Mouse (Mus musculus): Measurements from ENCODE around the gene Zdhhc14. TPM values are rescaled to one million over a fixed set of nuclear protein-coding genes. Genes with fewer than 3 reads are reported as not detected.

Zdhhc14 gene
- polyA plus RNA-seq, 1 experiment from 2014 or later = 5.0 TPM

- Histone ChIP-seq H3K4me3 (ENCODE audit: low read length) (no peak overlapping the region), H3K27ac (ENCODE audit: low read depth, low read length) (no peak overlapping the region; the same call in 1 of the 2 replicates), H3K9me3 (ENCODE audit: control insufficient read depth, low read length) (no peaks in the 10 kb centered on the region), H3K36me3 (ENCODE audit: control insufficient read depth, insufficient read depth, low read length) (no peaks in the 10 kb centered on the region), H3K9ac (ENCODE audit: low read depth, low read length) (no peak overlapping the region), H3K27me3 (replicated peaks; ENCODE audit: control insufficient read depth, insufficient read depth, low read length) (no peaks in the 10 kb centered on the region), H3K4me1 (ENCODE audit: control insufficient read depth, insufficient read depth, low read depth, low read length) (peaks cover 3% of the 10 kb centered on the region), H3K4me2 (ENCODE audit: low read length) (no peak overlapping the region)
- 57% methylated on average over 5 of the region's 5 CpGs for WGBS
- 0 out of 2 replicates have a peak, but pooled peaks have one; percentile 17 for ATAC-seq
Measured at GRCm38 (mm10) chr17:5544065-5544464, 51.7 kb downstream of the Zdhhc14 start.

GRCm38 (mm10) chr17:5545065-5545464, 52.7 kb downstream of the Zdhhc14 start:
- H3K9ac ChIP-seq (ENCODE audit: low read depth, low read length) = no peak overlapping the region
- no peak overlapping the region for H3K27ac ChIP-seq (ENCODE audit: low read depth, low read length)
- H3K4me3 ChIP-seq (ENCODE audit: low read length) = no peak overlapping the region
- 96% methylated on average over 2 of the region's 2 CpGs for WGBS
- H3K36me3 ChIP-seq (ENCODE audit: control insufficient read depth, insufficient read depth, low read length) = no peaks in the 10 kb centered on the region
- no peaks in the 10 kb centered on the region for H3K27me3 ChIP-seq (replicated peaks; ENCODE audit: control insufficient read depth, insufficient read depth, low read length)
- no peak for ATAC-seq
- H3K4me2 ChIP-seq (ENCODE audit: low read length) = no peak overlapping the region
- no peaks in the 10 kb centered on the region for H3K9me3 ChIP-seq (ENCODE audit: control insufficient read depth, low read length)
- H3K4me1 ChIP-seq (ENCODE audit: control insufficient read depth, insufficient read depth, low read depth, low read length) = peaks cover 3% of the 10 kb centered on the region

DNA sequence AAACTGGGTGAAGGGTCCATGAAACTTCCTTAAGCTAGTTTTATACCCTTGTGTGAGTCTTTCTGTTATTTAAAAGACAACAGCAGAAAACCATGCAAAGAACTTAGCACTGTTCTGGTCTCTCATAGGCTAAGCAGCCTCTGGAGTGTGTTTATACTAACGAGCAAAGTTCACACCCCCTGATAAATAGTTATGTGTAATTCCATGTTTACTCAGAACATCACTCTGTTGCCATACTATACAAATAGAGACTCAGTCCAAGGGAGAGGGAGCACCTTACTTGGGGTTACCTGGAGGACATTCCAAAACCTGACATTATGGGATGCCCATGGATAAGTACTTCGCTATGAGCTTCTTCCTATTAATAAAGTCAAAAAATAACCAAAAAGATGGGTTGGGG, 56.2 kb downstream of the Zdhhc14 start:
- H3K4me3 ChIP-seq (ENCODE audit: low read length) = no peak overlapping the region
- H3K36me3 ChIP-seq (ENCODE audit: control insufficient read depth, insufficient read depth, low read length) = no peaks in the 10 kb centered on the region
- no peak overlapping the region for H3K9ac ChIP-seq (ENCODE audit: low read depth, low read length)
- no peak for ATAC-seq
- H3K4me1 ChIP-seq (ENCODE audit: control insufficient read depth, insufficient read depth, low read depth, low read length) = peaks cover 3% of the 10 kb centered on the region
- no peaks in the 10 kb centered on the region for H3K9me3 ChIP-seq (ENCODE audit: control insufficient read depth, low read length)
- WGBS = 89% methylated on average over 2 of the region's 2 CpGs
- no peak overlapping the region for H3K27ac ChIP-seq (ENCODE audit: low read depth, low read length)
- H3K4me2 ChIP-seq (ENCODE audit: low read length) = no peak overlapping the region
- H3K27me3 ChIP-seq (replicated peaks; ENCODE audit: control insufficient read depth, insufficient read depth, low read length) = no peaks in the 10 kb centered on the region

DNA sequence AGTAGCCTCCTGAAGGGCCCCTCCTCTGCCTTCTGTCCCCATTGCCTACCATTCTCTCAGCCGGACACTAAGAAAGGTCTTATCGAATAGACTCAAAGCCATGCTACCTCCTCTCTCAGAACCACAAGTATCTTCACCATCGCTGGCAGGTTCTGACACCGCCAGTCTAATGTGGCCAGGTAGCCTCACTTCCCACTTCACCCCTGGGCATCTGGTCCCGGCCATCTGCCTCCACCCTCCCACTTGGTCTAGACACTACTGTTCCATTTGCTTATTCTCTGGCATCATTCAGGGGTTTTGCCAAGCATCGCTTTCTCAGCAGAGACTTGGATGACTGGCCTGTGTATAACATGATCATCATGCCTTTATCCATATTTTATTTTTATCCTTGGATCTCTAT, 57.1 kb downstream of the Zdhhc14 start:
- WGBS = 95% methylated on average over 6 of the region's 6 CpGs
- no peak for ATAC-seq

DNA sequence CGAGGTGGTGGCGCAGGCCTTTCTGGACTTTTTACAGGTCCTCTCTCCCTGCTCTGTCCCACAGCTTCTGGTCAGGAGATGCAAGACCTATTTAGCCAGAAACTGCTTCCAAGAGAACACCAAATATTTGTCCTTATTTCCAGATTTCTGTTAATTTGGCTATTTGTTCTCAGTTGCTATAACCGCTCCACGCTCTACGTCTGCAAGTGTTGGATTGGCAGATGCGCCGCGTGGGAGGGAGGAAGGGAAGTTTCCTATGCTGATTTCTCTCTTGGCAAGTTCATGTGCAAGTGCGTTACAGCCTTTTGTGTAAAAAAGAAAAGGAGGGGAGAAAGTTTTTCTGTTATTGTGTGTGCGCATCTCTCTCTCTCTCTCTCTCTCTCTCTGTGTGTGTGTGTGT, 58.1 kb downstream of the Zdhhc14 start:
- Histone ChIP-seq H3K4me2 (ENCODE audit: low read length) (no peak overlapping the region), H3K36me3 (ENCODE audit: control insufficient read depth, insufficient read depth, low read length) (no peaks in the 10 kb centered on the region), H3K9me3 (ENCODE audit: control insufficient read depth, low read length) (no peaks in the 10 kb centered on the region), H3K9ac (ENCODE audit: low read depth, low read length) (no peak overlapping the region), H3K27me3 (replicated peaks; ENCODE audit: control insufficient read depth, insufficient read depth, low read length) (no peaks in the 10 kb centered on the region), H3K4me3 (ENCODE audit: low read length) (no peak overlapping the region), H3K27ac (ENCODE audit: low read depth, low read length) (no peak overlapping the region), H3K4me1 (ENCODE audit: control insufficient read depth, insufficient read depth, low read depth, low read length) (no peaks in the 10 kb centered on the region)
- no peak for ATAC-seq
- 80% methylated on average over 10 of the region's 10 CpGs for WGBS

More for the DNA sequence above, 57.1 kb downstream of the Zdhhc14 start:
- H3K27ac ChIP-seq (ENCODE audit: low read depth, low read length) = no peak overlapping the region
- no peaks in the 10 kb centered on the region for H3K4me1 ChIP-seq (ENCODE audit: control insufficient read depth, insufficient read depth, low read depth, low read length)
- H3K9ac ChIP-seq (ENCODE audit: low read depth, low read length) = no peak overlapping the region
- no peaks in the 10 kb centered on the region for H3K36me3 ChIP-seq (ENCODE audit: control insufficient read depth, insufficient read depth, low read length)
- H3K4me3 ChIP-seq (ENCODE audit: low read length) = no peak overlapping the region
- H3K4me2 ChIP-seq (ENCODE audit: low read length) = no peak overlapping the region
- no peaks in the 10 kb centered on the region for H3K9me3 ChIP-seq (ENCODE audit: control insufficient read depth, low read length)
- H3K27me3 ChIP-seq (replicated peaks; ENCODE audit: control insufficient read depth, insufficient read depth, low read length) = no peaks in the 10 kb centered on the region

DNA sequence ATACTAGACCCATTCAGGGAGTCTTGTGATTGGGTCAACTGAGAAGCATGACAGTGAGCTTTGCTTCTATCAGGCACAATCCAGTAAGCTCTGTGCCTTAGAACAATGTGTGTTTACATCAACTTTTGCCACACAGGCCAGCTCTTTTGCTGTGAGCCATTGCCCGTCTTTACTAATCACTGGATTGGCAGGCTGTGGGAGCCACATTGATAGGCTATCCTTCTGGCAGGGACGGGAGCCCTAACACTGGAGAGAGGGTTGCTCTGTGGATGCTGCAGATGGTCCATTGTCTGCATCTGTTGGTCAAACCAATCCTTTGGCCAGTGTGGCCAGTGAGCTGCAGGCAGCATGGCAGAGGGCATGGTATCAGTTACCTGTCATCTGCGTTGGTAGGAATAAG, 58.8 kb downstream of the Zdhhc14 start:
- H3K27ac ChIP-seq (ENCODE audit: low read depth, low read length) = no peak overlapping the region
- H3K4me3 ChIP-seq (ENCODE audit: low read length) = no peak overlapping the region
- no peaks in the 10 kb centered on the region for H3K4me1 ChIP-seq (ENCODE audit: control insufficient read depth, insufficient read depth, low read depth, low read length)
- no peak overlapping the region for H3K4me2 ChIP-seq (ENCODE audit: low read length)
- no peak for ATAC-seq
- H3K9ac ChIP-seq (ENCODE audit: low read depth, low read length) = no peak overlapping the region
- 75% methylated on average over 3 of the region's 3 CpGs for WGBS
- H3K9me3 ChIP-seq (ENCODE audit: control insufficient read depth, low read length) = no peaks in the 10 kb centered on the region
- no peaks in the 10 kb centered on the region for H3K27me3 ChIP-seq (replicated peaks; ENCODE audit: control insufficient read depth, insufficient read depth, low read length)
- H3K36me3 ChIP-seq (ENCODE audit: control insufficient read depth, insufficient read depth, low read length) = no peaks in the 10 kb centered on the region

GRCm38 (mm10) chr17:5552036-5552760, 59.8 kb downstream of the Zdhhc14 start:
- H3K9me3 ChIP-seq (ENCODE audit: control insufficient read depth, low read length) = no peaks in the 10 kb centered on the region
- no peak overlapping the region for H3K27ac ChIP-seq (ENCODE audit: low read depth, low read length)
- no peak overlapping the region for H3K4me3 ChIP-seq (ENCODE audit: low read length)
- H3K36me3 ChIP-seq (ENCODE audit: control insufficient read depth, insufficient read depth, low read length) = no peaks in the 10 kb centered on the region
- no peaks in the 10 kb centered on the region for H3K4me1 ChIP-seq (ENCODE audit: control insufficient read depth, insufficient read depth, low read depth, low read length)
- no peak for ATAC-seq
- 74% methylated on average over 14 of the region's 14 CpGs for WGBS
- H3K9ac ChIP-seq (ENCODE audit: low read depth, low read length) = no peak overlapping the region
- H3K4me2 ChIP-seq (ENCODE audit: low read length) = no peak overlapping the region
- no peaks in the 10 kb centered on the region for H3K27me3 ChIP-seq (replicated peaks; ENCODE audit: control insufficient read depth, insufficient read depth, low read length)

- Histone ChIP-seq H3K4me1 (ENCODE audit: control insufficient read depth, insufficient read depth, low read depth, low read length) (no peaks in the 10 kb centered on the region), H3K36me3 (ENCODE audit: control insufficient read depth, insufficient read depth, low read length) (no peaks in the 10 kb centered on the region), H3K27me3 (replicated peaks; ENCODE audit: control insufficient read depth, insufficient read depth, low read length) (no peaks in the 10 kb centered on the region), H3K9ac (ENCODE audit: low read depth, low read length) (no peak overlapping the region), H3K27ac (ENCODE audit: low read depth, low read length) (no peak overlapping the region), H3K4me3 (ENCODE audit: low read length) (no peak overlapping the region), H3K4me2 (ENCODE audit: low read length) (no peak overlapping the region), H3K9me3 (ENCODE audit: control insufficient read depth, low read length) (no peaks in the 10 kb centered on the region)
- 68% methylated on average over 5 of the region's 5 CpGs for WGBS
- no peak for ATAC-seq
Measured at GRCm38 (mm10) chr17:5553556-5553955, 61.2 kb downstream of the Zdhhc14 start.

GRCm38 (mm10) chr17:5554573-5554972, 62.2 kb downstream of the Zdhhc14 start:
- H3K9me3 ChIP-seq (ENCODE audit: control insufficient read depth, low read length) = no peaks in the 10 kb centered on the region
- H3K4me1 ChIP-seq (ENCODE audit: control insufficient read depth, insufficient read depth, low read depth, low read length) = no peaks in the 10 kb centered on the region
- no peak overlapping the region for H3K4me3 ChIP-seq (ENCODE audit: low read length)
- no peaks in the 10 kb centered on the region for H3K36me3 ChIP-seq (ENCODE audit: control insufficient read depth, insufficient read depth, low read length)
- H3K9ac ChIP-seq (ENCODE audit: low read depth, low read length) = no peak overlapping the region
- 92% methylated on average over 2 of the region's 2 CpGs for WGBS
- H3K4me2 ChIP-seq (ENCODE audit: low read length) = no peak overlapping the region
- no peak overlapping the region for H3K27ac ChIP-seq (ENCODE audit: low read depth, low read length)
- no peaks in the 10 kb centered on the region for H3K27me3 ChIP-seq (replicated peaks; ENCODE audit: control insufficient read depth, insufficient read depth, low read length)
- ATAC-seq = no peak

Measured in hindbrain, embryonic 16.5 days (tissue).